Mouse (Mus musculus): Measurements from ENCODE around the gene Daam2.

The Daam2 gene

GRCm38 (mm10) chr17:49431176-49431575, 133.0 kb downstream of the Daam2 start:
- DNase-seq (ENCODE audit: low read depth), result no peak

GRCm38 (mm10) chr17:49430136-49430535, 134.0 kb downstream of the Daam2 start:
- no peak for DNase-seq (ENCODE audit: low read depth)

- peak; percentile 14 for DNase-seq (ENCODE audit: low read depth)
Observed at GRCm38 (mm10) chr17:49429471-49430129, 134.5 kb downstream of the Daam2 start.

GRCm38 (mm10) chr17:49428751-49429415, 135.3 kb downstream of the Daam2 start:
- peak; percentile 48 for DNase-seq (ENCODE audit: low read depth)

GRCm38 (mm10) chr17:49428239-49428688, 135.9 kb downstream of the Daam2 start, which contains the start of gene Mocs1:
Gene Mocs1, plus strand, starts transcription at chr17:49428362.
- peak; percentile 96 for DNase-seq (ENCODE audit: low read depth)

GRCm38 (mm10) chr17:49427631-49428238, 136.4 kb downstream of the Daam2 start:
- peak; percentile 52 for DNase-seq (ENCODE audit: low read depth)

GRCm38 (mm10) chr17:49423872-49424271, 140.3 kb downstream of the Daam2 start:
- DNase-seq (ENCODE audit: low read depth), result no peak

GRCm38 (mm10) chr17:49423067-49423325, 141.1 kb downstream of the Daam2 start:
- DNase-seq (ENCODE audit: low read depth), result no peak

GRCm38 (mm10) chr17:49422286-49423066, 141.7 kb downstream of the Daam2 start:
- no peak for DNase-seq (ENCODE audit: low read depth)

- DNase-seq (ENCODE audit: low read depth), result no peak
Observed at GRCm38 (mm10) chr17:49419813-49420212, 144.3 kb downstream of the Daam2 start.

GRCm38 (mm10) chr17:49416228-49416627, 147.9 kb downstream of the Daam2 start:
- DNase-seq (ENCODE audit: low read depth), result no peak

- DNase-seq (ENCODE audit: low read depth), result peak; percentile 52
Observed at GRCm38 (mm10) chr17:49413554-49413953, 150.6 kb downstream of the Daam2 start.

- no peak for DNase-seq (ENCODE audit: low read depth)
Observed at GRCm38 (mm10) chr17:49412974-49413373, 151.2 kb downstream of the Daam2 start.
